Mouse (Mus musculus) layer of hippocampus, adult 9-11 months (tissue): ENCODE data around the gene Grk3.

ENCODE experiments used
- DNase-seq: peaks from one replicate; pipeline ENCODE4 v3.0.0; 2022

The Grk3 gene

GRCm38 (mm10) chr5:113006997-113007396 is 8.6 kb downstream of the Grk3 start:
- DNase-seq = no peak

GRCm38 (mm10) chr5:113005941-113006391 is 9.6 kb downstream of the Grk3 start:
- no peak for DNase-seq

- no peak for DNase-seq
Measured at GRCm38 (mm10) chr5:113002821-113003380, 12.7 kb downstream of the Grk3 start.

- DNase-seq = no peak
Measured at GRCm38 (mm10) chr5:112999227-112999626, 16.4 kb downstream of the Grk3 start.

GRCm38 (mm10) chr5:112997516-112998186 is 17.9 kb downstream of the Grk3 start:
- peak; percentile 65 for DNase-seq

GRCm38 (mm10) chr5:112991245-112991644 is 24.3 kb downstream of the Grk3 start:
- DNase-seq = no peak

GRCm38 (mm10) chr5:112981931-112982330 is 33.7 kb downstream of the Grk3 start:
- no peak for DNase-seq

GRCm38 (mm10) chr5:112979710-112980109 is 35.9 kb downstream of the Grk3 start:
- DNase-seq = no peak

GRCm38 (mm10) chr5:112979195-112979594 is 36.4 kb downstream of the Grk3 start:
- no peak for DNase-seq

- DNase-seq = no peak
Measured at GRCm38 (mm10) chr5:112977089-112977488, 38.5 kb downstream of the Grk3 start.

- DNase-seq = no peak
Measured at GRCm38 (mm10) chr5:112973596-112973995, 42.0 kb downstream of the Grk3 start.

GRCm38 (mm10) chr5:112972297-112972696 is 43.3 kb downstream of the Grk3 start:
- DNase-seq = no peak

GRCm38 (mm10) chr5:112963495-112963894 is 52.1 kb downstream of the Grk3 start:
- no peak for DNase-seq

GRCm38 (mm10) chr5:112962166-112962565 is 53.4 kb downstream of the Grk3 start:
- no peak for DNase-seq

GRCm38 (mm10) chr5:112960911-112961310 is 54.7 kb downstream of the Grk3 start:
- no peak for DNase-seq

GRCm38 (mm10) chr5:112958293-112958692 is 57.3 kb downstream of the Grk3 start:
- DNase-seq = no peak

GRCm38 (mm10) chr5:112956841-112957240 is 58.8 kb downstream of the Grk3 start:
- DNase-seq = no peak

- no peak for DNase-seq
Measured at GRCm38 (mm10) chr5:112956368-112956767, 59.2 kb downstream of the Grk3 start.

- DNase-seq = no peak
Measured at GRCm38 (mm10) chr5:112950847-112951246, 64.7 kb downstream of the Grk3 start.

GRCm38 (mm10) chr5:112945925-112946324 is 69.7 kb downstream of the Grk3 start:
- DNase-seq = no peak

GRCm38 (mm10) chr5:112942244-112942643 is 73.3 kb downstream of the Grk3 start:
- no peak for DNase-seq

GRCm38 (mm10) chr5:112941001-112941400 is 74.6 kb downstream of the Grk3 start:
- DNase-seq = no peak

- no peak for DNase-seq
Measured at GRCm38 (mm10) chr5:112936632-112937031, 79.0 kb downstream of the Grk3 start.

GRCm38 (mm10) chr5:112935436-112935835 is 80.2 kb downstream of the Grk3 start:
- DNase-seq = no peak
